Mouse (Mus musculus): ENCODE measurements around the gene Wdr93. TPM values are rescaled to one million over a fixed set of nuclear protein-coding genes. Genes with fewer than 3 reads are reported as not detected.

The Wdr93 gene
- polyA plus RNA-seq, 1 experiment from 2014 or later, result 0.65 TPM

DNA sequence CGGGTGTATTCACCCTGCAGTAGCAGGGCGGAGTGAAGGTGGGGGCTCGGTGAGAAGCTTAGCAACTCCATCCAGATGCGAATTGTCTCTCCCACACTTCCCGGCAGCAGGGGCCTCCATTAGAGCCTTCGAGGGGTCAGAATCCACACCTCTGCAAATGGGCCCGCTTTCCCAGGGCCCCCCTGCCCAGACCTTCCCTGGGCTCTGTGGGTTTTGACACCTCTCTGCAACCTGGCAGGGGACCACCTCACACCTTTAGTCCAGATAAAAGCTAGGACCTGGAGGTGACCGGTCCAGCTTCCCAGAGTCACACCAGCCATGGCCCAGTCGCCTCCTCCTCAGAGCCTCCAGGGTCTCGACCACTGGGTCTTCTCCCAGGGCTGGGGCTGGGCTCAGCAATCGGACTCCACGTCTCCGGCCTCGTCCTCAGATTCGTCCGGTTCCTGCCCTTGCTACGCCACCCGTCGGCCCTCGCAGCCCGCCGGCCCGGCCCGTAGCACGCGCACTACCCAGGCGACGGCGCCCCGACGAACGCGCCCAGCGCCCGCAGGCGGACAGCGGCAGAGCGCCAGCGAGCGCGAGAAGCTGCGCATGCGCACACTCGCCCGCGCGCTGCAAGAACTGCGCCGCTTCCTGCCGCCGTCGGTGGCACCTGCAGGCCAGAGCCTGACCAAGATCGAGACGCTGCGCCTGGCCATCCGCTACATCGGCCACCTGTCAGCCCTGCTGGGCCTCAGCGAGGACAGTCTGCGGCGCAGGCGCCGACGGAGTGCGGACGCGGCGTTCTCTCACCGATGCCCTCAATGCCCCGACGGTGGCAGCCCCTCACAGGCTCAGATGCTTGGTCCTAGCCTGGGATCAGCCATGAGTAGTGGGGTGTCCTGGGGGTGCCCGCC, 67.9 kb downstream of the Wdr93 start, which contains the start of gene Mesp2:
Mesp2 (plus strand) TSS at position 117 of the 896 bp plus-strand sequence.
- H3K36me3 ChIP-seq, result no peaks in the 10 kb centered on the region
- no peaks in the 10 kb centered on the region; the same call in none of the 2 replicates for H3K4me1 ChIP-seq (replicated peaks)
- peak; percentile 80 for ATAC-seq (ENCODE audit: low FRiP score)
- peak within 1 kb of the TSS; percentile 40 for H3K4me3 ChIP-seq
- peak within 1 kb of the TSS; percentile 77 for H3K9ac ChIP-seq
- no peak within 1 kb of the TSS for H3K27ac ChIP-seq
- H3K27me3 ChIP-seq, result peaks cover 36% of the 10 kb centered on the region
- 22% methylated on average over 60 of the region's 71 CpGs for WGBS
- peak within 1 kb of the TSS; percentile 63 for H3K4me2 ChIP-seq
- H3K9me3 ChIP-seq, result no peaks in the 10 kb centered on the region

DNA sequence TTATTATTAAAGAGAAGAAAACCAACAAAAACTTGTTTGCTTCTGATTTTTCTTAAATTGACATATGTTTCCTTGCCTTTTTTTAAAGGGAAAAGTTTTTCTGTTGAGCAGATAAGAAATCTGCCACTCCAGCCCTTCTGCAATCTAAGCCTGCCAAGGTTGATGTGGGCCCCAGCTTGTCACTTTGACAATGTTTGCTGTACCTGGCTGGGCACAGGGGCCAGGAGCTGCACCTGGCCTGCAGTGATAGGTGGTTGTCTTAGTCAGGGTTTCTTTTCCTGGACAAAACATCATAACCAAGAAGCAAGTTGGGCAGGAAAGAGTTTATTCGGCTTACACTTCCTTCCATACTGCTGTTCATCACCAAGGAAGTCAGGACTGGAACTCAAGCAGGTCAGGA, 70.4 kb downstream of the Wdr93 start:
- H3K9me3 ChIP-seq, result no peaks in the 10 kb centered on the region
- no peak overlapping the region for H3K4me2 ChIP-seq
- H3K27me3 ChIP-seq, result peaks cover 46% of the 10 kb centered on the region
- no peaks in the 10 kb centered on the region for H3K36me3 ChIP-seq
- H3K9ac ChIP-seq, result no peak overlapping the region
- no peak for ATAC-seq (ENCODE audit: low FRiP score)
- H3K4me1 ChIP-seq (replicated peaks), result peaks cover 2% of the 10 kb centered on the region
- 85% methylated on average over 1 of the region's 1 CpGs for WGBS
- H3K4me3 ChIP-seq, result no peak overlapping the region
- H3K27ac ChIP-seq, result no peak overlapping the region

DNA sequence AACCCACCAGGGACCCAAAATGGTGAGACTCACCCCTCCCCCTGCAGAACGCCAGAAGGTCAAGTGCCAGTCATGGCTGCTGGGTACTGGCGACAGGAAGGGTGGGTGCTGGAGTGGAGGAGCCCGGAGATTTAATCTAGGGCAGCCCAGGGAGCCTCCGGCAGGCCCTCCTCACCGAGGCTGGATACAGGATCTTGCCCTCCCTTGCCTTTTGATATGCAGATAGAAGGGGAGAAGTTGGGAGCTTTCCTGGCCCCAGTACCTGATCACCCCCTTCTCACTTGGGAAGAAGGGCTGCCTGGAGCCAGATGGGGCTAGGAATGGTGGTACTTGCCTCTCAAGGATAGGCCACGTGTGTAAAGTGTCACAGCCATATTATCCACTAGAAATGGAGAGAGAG, 75.4 kb downstream of the Wdr93 start:
- Histone ChIP-seq H3K27me3 (peaks cover 23% of the 10 kb centered on the region), H3K9me3 (no peaks in the 10 kb centered on the region), H3K9ac (no peak overlapping the region), H3K4me3 (no peak overlapping the region), H3K4me1 (replicated peaks) (0 out of 2 replicates have a peak, but pooled peaks cover 4% of the 10 kb centered on the region), H3K27ac (no peak overlapping the region), H3K4me2 (no peak overlapping the region), H3K36me3 (no peaks in the 10 kb centered on the region)
- WGBS, result 12% methylated on average over 6 of the region's 6 CpGs
- ATAC-seq (ENCODE audit: low FRiP score), result no peak

DNA sequence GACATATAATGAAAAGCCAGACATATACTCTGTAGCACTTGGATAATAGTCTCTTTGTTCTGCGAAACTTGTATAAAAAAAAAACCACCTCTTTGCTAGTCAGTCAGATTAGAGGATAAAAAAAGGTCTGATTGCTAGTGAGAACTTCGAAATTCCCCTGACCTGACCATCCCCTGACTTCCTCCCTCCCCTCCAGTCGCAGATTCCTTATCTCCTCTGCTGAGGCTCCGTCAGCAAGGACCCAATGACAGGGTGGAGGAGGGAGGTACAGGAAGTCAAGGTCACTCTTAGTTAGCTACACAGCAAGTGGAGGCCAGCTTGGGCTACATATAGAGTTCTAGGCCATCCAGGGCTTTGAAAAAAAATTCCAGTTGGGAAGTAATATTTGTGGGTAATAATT, 76.6 kb downstream of the Wdr93 start:
- no peak for ATAC-seq (ENCODE audit: low FRiP score)
- no peak overlapping the region for H3K27ac ChIP-seq
- peaks cover 4% of the 10 kb centered on the region; the same call in 1 of the 2 replicates for H3K9me3 ChIP-seq
- peaks cover 23% of the 10 kb centered on the region for H3K27me3 ChIP-seq
- H3K36me3 ChIP-seq, result no peaks in the 10 kb centered on the region
- no peak overlapping the region for H3K4me2 ChIP-seq
- no peak overlapping the region for H3K4me3 ChIP-seq
- H3K9ac ChIP-seq, result no peak overlapping the region
- H3K4me1 ChIP-seq (replicated peaks), result 0 out of 2 replicates have a peak, but pooled peaks cover 4% of the 10 kb centered on the region
- 51% methylated on average over 4 of the region's 4 CpGs for WGBS

DNA sequence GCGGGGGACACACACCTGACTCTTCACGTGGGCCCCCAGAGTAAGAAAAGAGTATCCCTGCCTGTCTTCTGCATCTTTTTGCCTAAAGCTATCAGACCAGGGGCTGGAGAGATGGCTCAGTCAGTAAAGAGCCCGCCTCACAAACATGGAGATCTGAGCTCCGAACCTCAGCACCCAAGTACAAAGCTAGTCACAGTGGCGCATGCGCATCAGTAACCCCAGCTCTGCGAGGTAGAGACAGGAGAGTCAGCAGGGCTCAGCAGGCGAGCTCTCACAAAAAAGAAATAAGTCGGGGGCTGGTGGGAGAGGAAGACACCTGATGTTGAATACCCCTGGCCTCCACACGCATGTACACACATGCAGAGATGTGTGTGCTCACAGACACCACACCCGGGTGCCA, 77.0 kb downstream of the Wdr93 start:
- ATAC-seq (ENCODE audit: low FRiP score), result no peak

DNA sequence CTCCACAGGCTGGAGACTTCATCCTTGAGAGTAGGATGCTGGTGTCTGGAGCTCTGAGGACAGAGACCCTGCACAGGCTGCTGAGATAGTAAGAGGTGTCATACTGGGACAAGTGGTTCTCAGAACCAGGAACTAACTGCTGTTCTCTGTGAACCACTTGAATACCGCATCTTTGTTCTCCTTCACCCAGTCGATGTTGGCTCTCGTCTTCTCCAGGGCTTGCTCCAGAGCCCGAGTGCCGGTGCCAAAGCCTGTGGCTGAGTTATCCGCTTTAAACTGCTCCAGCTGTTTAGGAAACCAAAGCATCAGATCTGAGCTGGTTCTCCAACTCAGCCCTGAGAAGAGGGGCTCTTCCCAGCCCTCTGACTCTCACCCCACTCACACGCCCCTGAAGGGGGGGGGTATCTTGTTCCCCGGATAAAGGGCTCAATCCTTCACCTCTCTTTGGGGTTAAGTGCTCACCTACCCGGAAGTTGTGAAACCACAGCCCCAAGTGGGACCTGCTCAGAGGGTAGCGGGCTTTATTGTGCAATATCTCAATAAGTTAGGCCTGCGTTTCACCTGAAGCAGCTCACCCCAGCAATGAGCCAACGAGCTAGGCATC, 79.2 kb downstream of the Wdr93 start:
- H3K27ac ChIP-seq, result no peak overlapping the region
- no peak for ATAC-seq (ENCODE audit: low FRiP score)
- no peak overlapping the region for H3K9ac ChIP-seq
- no peak overlapping the region for H3K4me2 ChIP-seq
- peaks cover 7% of the 10 kb centered on the region; the same call in 1 of the 2 replicates for H3K9me3 ChIP-seq
- H3K4me1 ChIP-seq (replicated peaks), result 0 out of 2 replicates have a peak, but pooled peaks cover 4% of the 10 kb centered on the region
- H3K4me3 ChIP-seq, result no peak overlapping the region
- peaks cover 16% of the 10 kb centered on the region for H3K27me3 ChIP-seq
- 90% methylated on average over 12 of the region's 12 CpGs for WGBS
- H3K36me3 ChIP-seq, result no peaks in the 10 kb centered on the region

More for the DNA sequence above, 77.0 kb downstream of the Wdr93 start:
- 51% methylated on average over 11 of the region's 11 CpGs for WGBS
- Histone ChIP-seq H3K4me3 (no peak overlapping the region), H3K27me3 (peaks cover 23% of the 10 kb centered on the region), H3K9ac (no peak overlapping the region), H3K36me3 (no peaks in the 10 kb centered on the region), H3K4me2 (no peak overlapping the region), H3K4me1 (replicated peaks) (0 out of 2 replicates have a peak, but pooled peaks cover 4% of the 10 kb centered on the region), H3K9me3 (peaks cover 7% of the 10 kb centered on the region; the same call in 1 of the 2 replicates), H3K27ac (no peak overlapping the region)

DNA sequence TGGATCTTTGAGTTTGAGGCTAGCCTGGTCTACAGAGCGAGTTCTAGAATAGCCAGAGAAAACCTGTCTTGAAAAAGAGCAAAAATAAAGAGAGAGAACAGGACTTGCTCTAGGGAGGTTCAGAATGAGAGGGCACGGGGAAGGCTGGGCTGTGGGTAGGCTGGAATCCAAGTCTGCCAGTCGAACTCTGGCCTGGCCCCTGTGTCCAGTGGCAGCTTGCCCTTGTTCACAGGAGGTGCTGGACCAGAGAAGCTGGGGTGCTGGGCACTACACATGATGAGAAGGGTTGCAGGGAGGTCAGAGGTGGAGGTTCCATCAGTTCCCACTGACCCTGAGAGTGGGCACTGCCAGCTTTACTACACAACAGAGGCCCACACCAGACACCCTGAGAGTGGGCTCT, 85.4 kb downstream of the Wdr93 start:
- Histone ChIP-seq H3K4me1 (replicated peaks) (no peaks in the 10 kb centered on the region), H3K4me3 (no peak overlapping the region), H3K27ac (no peak overlapping the region), H3K36me3 (no peaks in the 10 kb centered on the region), H3K4me2 (no peak overlapping the region), H3K27me3 (no peaks in the 10 kb centered on the region), H3K9ac (no peak overlapping the region), H3K9me3 (peaks cover 7% of the 10 kb centered on the region; the same call in 1 of the 2 replicates)
- ATAC-seq (ENCODE audit: low FRiP score), result no peak
- WGBS, result 73% methylated on average over 3 of the region's 3 CpGs

DNA sequence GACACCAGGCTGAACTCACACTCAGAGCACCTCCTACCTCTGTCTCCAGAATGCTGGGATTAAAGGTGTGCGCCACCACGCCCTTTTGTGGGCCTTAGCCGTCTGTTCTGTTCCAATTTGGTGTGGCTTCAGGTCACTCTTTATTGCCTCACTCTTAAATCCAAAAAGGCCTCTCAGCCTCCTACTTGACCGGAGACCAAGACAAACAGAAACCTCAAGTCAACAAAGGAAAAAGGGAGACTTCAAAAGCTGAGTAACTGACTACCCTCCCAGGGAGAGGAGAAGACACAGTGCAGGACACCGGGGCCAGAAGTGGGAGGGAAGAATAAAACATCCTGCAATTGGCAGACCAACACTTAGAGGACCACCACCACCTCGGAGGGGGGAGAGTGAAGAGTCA, 88.2 kb downstream of the Wdr93 start:
- no peaks in the 10 kb centered on the region for H3K4me1 ChIP-seq (replicated peaks)
- 78% methylated on average over 6 of the region's 6 CpGs for WGBS
- H3K9me3 ChIP-seq, result no peaks in the 10 kb centered on the region
- no peak overlapping the region for H3K4me3 ChIP-seq
- no peak overlapping the region for H3K27ac ChIP-seq
- H3K4me2 ChIP-seq, result no peak overlapping the region
- ATAC-seq (ENCODE audit: low FRiP score), result no peak
- H3K9ac ChIP-seq, result no peak overlapping the region
- no peaks in the 10 kb centered on the region for H3K36me3 ChIP-seq
- H3K27me3 ChIP-seq, result no peaks in the 10 kb centered on the region

DNA sequence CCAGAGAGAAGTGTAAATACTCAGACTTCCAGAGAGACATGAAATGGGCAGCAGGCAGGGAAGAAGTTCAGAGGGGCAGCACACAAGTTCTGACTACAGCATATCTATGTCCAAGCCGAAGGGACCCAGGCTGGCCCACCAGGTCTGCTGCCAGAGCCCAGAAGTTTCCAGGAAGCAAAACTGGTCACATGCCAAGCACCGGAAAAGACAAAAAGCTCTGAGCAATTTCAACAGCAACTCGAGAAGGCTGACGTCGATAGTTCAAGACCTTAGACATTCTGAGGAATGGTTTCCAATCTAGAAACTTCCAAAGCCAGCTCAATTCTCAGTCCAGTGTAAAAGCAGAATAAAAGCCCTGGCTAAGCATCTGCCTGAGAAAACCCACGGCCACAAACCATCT, 88.6 kb downstream of the Wdr93 start:
- WGBS, result 80% methylated on average over 6 of the region's 6 CpGs
- no peak overlapping the region for H3K27ac ChIP-seq
- no peaks in the 10 kb centered on the region for H3K36me3 ChIP-seq
- H3K27me3 ChIP-seq, result no peaks in the 10 kb centered on the region
- H3K9me3 ChIP-seq, result no peaks in the 10 kb centered on the region
- no peak overlapping the region for H3K9ac ChIP-seq
- H3K4me3 ChIP-seq, result no peak overlapping the region
- H3K4me2 ChIP-seq, result no peak overlapping the region
- no peaks in the 10 kb centered on the region for H3K4me1 ChIP-seq (replicated peaks)
- ATAC-seq (ENCODE audit: low FRiP score), result no peak

DNA sequence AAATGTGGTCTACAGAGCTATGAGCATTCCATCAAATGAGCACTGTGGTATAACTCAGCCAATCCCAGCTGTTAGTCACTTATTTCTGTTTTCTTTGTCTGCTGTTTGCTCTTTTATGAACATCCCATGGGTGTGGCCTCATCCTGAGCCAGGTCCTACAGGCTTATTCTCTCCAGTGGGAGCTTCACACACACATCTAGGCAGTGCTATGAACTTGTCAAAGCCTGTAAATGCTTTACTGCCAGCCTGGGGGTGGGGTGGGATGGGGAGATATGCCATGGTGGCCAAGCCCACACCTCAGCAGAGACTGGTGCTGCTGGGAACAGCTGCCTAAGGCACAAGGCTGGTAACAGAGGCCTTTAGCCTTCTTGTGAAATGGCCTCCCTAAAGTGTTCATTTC, 90.0 kb downstream of the Wdr93 start:
- Histone ChIP-seq H3K4me1 (replicated peaks) (no peaks in the 10 kb centered on the region), H3K9ac (no peak overlapping the region), H3K9me3 (no peaks in the 10 kb centered on the region), H3K27me3 (no peaks in the 10 kb centered on the region), H3K36me3 (no peaks in the 10 kb centered on the region), H3K4me3 (no peak overlapping the region), H3K4me2 (no peak overlapping the region), H3K27ac (no peak overlapping the region)
- no peak for ATAC-seq (ENCODE audit: low FRiP score)

DNA sequence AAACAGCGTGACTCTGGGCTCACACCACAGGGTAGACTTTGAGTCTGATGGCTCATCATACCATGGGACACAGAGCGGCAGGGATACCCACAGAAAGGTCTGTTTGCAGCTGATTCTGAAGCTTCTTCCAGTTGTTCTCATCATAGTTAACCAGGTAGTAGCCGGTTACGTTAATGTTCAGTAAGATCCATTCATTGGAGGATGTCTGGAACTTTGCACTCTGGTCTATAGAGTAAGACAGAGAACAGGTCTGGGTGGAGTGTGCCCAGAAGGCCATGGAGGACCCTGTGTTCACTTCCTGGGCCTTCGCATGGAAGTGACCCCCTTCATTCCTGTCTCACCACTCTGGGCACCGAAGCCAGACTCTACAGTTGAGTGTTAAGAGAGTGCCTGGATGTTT, 92.2 kb downstream of the Wdr93 start:
- no peaks in the 10 kb centered on the region for H3K9me3 ChIP-seq
- ATAC-seq (ENCODE audit: low FRiP score), result no peak
- WGBS, result 96% methylated on average over 6 of the region's 6 CpGs

More for the DNA sequence above, 92.2 kb downstream of the Wdr93 start:
- no peaks in the 10 kb centered on the region for H3K36me3 ChIP-seq
- no peak overlapping the region for H3K27ac ChIP-seq
- no peaks in the 10 kb centered on the region for H3K27me3 ChIP-seq
- H3K4me2 ChIP-seq, result no peak overlapping the region
- H3K4me1 ChIP-seq (replicated peaks), result no peaks in the 10 kb centered on the region
- H3K4me3 ChIP-seq, result no peak overlapping the region
- H3K9ac ChIP-seq, result no peak overlapping the region

All from hindbrain, embryonic 13.5 days (tissue).